8 mouse cellular contexts compared by ENCODE assay signal in genomic region chr15:101078731-101079156, GRCm38 (mm10). TPM values are rescaled to one million over a fixed set of nuclear protein-coding genes. Genes with fewer than 3 reads are reported as not detected.
A peak's percentile ranks its signal among the peaks of the same experiment; 100 is the strongest.
DNase-seq lines count a peak whose midpoint lies in the region; ATAC-seq and TF ChIP-seq lines count a peak whose summit lies in the region.

No protein-coding gene starts in this region.

- TF ChIP-seq CTCF in cerebellum, adult 2 months (IDR thresholded peaks at IDR 0.05; ENCODE audit: borderline replicate concordance, insufficient read depth, low read depth, low read length), result no peak

- peak; percentile 73 for ATAC-seq in frontal cortex, adult (ENCODE audit: low TSS enrichment)
- peak; percentile 57 for ATAC-seq in neural tube, embryonic 14.5 days (ENCODE audit: low read depth)

- H3K27me3 ChIP-seq in cerebellum, adult 2 months (ENCODE audit: control insufficient read depth, insufficient read depth, low read length), result peaks cover 10% of the 10 kb centered on the region
- no peaks in the 10 kb centered on the region for H3K27me3 ChIP-seq in neural tube, embryonic 14.5 days (ENCODE audit: control insufficient read depth, insufficient read depth, low read length)

- peak overlapping the region; percentile 75 for H3K4me2 ChIP-seq in neural tube, embryonic 14.5 days (ENCODE audit: low read depth, low read length)

- DNase-seq in MN1 (ENCODE audit: low spot score), result peak; percentile 94
- peak; percentile 60 to 64 for DNase-seq in cerebellum, adult 2 months
- DNase-seq in heart, postnatal 4 days, result peak; percentile 85
- DNase-seq in layer of hippocampus, adult 8-10 months (ENCODE audit: low spot score in 2 of 2), result peak; percentile 58 to 67
- DNase-seq in lung, adult 18-20 months, result peak; percentile 92 to 94
- DNase-seq in urinary bladder, adult 2 months (ENCODE audit: low spot score), result peak; percentile 87

- no peaks in the 10 kb centered on the region for H3K9me3 ChIP-seq in neural tube, embryonic 14.5 days (ENCODE audit: control insufficient read depth, low read length)

- H3K4me3 ChIP-seq in cerebellum, adult 2 months (replicated peaks; ENCODE audit: insufficient read depth, low read depth, low read length), result peak overlapping the region; percentile 52
- H3K4me3 ChIP-seq in neural tube, embryonic 14.5 days (ENCODE audit: low read depth, low read length), result peak overlapping the region; percentile 66

- WGBS in cerebellum, adult 2 months, result 5% methylated on average over 30 of the region's 30 CpGs
- under 1% methylated on average over 23 of the region's 30 CpGs for WGBS in neural tube, embryonic 14.5 days

- no peaks in the 10 kb centered on the region for H3K36me3 ChIP-seq in neural tube, embryonic 14.5 days (ENCODE audit: control insufficient read depth, insufficient read depth, low read length)

- 0 out of 2 replicates have a peak, but pooled peaks cover 6% of the 10 kb centered on the region for H3K4me1 ChIP-seq in cerebellum, adult 2 months (ENCODE audit: control insufficient read depth, insufficient read depth, low read length)
- peaks cover 20% of the 10 kb centered on the region; the same call in 1 of the 2 replicates for H3K4me1 ChIP-seq in neural tube, embryonic 14.5 days (ENCODE audit: control insufficient read depth, insufficient read depth, low read length)

- TF ChIP-seq POLR2A in cerebellum, adult 2 months (IDR thresholded peaks at IDR 0.05; ENCODE audit: borderline replicate concordance, insufficient read depth, low read length), result no peak

- peak overlapping the region; percentile 90 for H3K9ac ChIP-seq in neural tube, embryonic 14.5 days (replicated peaks; ENCODE audit: low read depth, low read length)

- no peak overlapping the region for H3K27ac ChIP-seq in cerebellum, adult 2 months (ENCODE audit: insufficient read depth, low read length)
- H3K27ac ChIP-seq in neural tube, embryonic 14.5 days (ENCODE audit: low read depth, low read length), result peak overlapping the region; percentile 87

RNA-seq across cellular contexts. Expression of gene Fignl2, which starts 0.4 kb away (rescaled TPM):
- 2.5 and 2.7 TPM in 2 replicates for polyA plus RNA-seq in cerebellum, adult 2 months (2012; rRNA removed)
- 1 to 10 TPM; 3.2 to 4.2 TPM for total RNA-seq in heart, postnatal 4 days (2021)
- 1 to 10 TPM; 1.3 to 2.4 (median 1.8) TPM for total RNA-seq in layer of hippocampus, adult 8-10 months (2022)
- 0.12 and 0.33 TPM in 2 replicates for polyA plus RNA-seq in neural tube, embryonic 14.5 days (2014; fragmentation: Nextera tagmentation; extraction: Ambion mirVana)
- 7.3 and 7.5 TPM in 2 replicates for polyA plus RNA-seq in urinary bladder, adult 2 months (2012; rRNA removed)

RNA-seq across cellular contexts. Expression of gene Gm47841, which starts 31.5 kb away (rescaled TPM):
- not detected in 2 replicates for polyA plus RNA-seq in cerebellum, adult 2 months (2012; rRNA removed)
- total RNA-seq in heart, postnatal 4 days (2021), result under 1 TPM; 0.26 to 0.68 TPM
- not detected for total RNA-seq in layer of hippocampus, adult 8-10 months (2022)
- not detected in 2 replicates for polyA plus RNA-seq in neural tube, embryonic 14.5 days (2014; fragmentation: Nextera tagmentation; extraction: Ambion mirVana)
- polyA plus RNA-seq in urinary bladder, adult 2 months (2012; rRNA removed), result 0.09 and 0.15 TPM in 2 replicates

RNA-seq across cellular contexts. Expression of gene Ankrd33, which starts 36.8 kb away (rescaled TPM):
- polyA plus RNA-seq in cerebellum, adult 2 months (2012; rRNA removed), result 0.10 and 0.33 TPM in 2 replicates
- total RNA-seq in heart, postnatal 4 days (2021), result not detected
- total RNA-seq in layer of hippocampus, adult 8-10 months (2022), result under 1 TPM in 1 of 4 experiments, not detected in 3; 0.25 TPM
- 0.18 TPM in 1 of 2 replicates, not detected in the other for polyA plus RNA-seq in neural tube, embryonic 14.5 days (2014; fragmentation: Nextera tagmentation; extraction: Ambion mirVana)
- not detected in 2 replicates for polyA plus RNA-seq in urinary bladder, adult 2 months (2012; rRNA removed)

RNA-seq across cellular contexts. Expression of gene Acvrl1, which starts 49.6 kb away (rescaled TPM):
- 15.3 and 17.2 TPM in 2 replicates for polyA plus RNA-seq in cerebellum, adult 2 months (2012; rRNA removed)
- total RNA-seq in heart, postnatal 4 days (2021), result 10 to 100 TPM; 20.5 to 21.7 TPM
- 10 to 100 TPM; 14.1 to 16.5 (median 14.9) TPM for total RNA-seq in layer of hippocampus, adult 8-10 months (2022)
- 3.2 and 5.2 TPM in 2 replicates for polyA plus RNA-seq in neural tube, embryonic 14.5 days (2014; fragmentation: Nextera tagmentation; extraction: Ambion mirVana)
- 65.7 and 69.9 TPM in 2 replicates for polyA plus RNA-seq in urinary bladder, adult 2 months (2012; rRNA removed)
